Mouse (Mus musculus) MEL (cell line): ENCODE measurements at regions not wholly inside any gene's neighbourhood (a gene's known extent, or its start where the extent isn't known, plus 50 kb on each side); places are given as distances from the start of the nearest gene placed in this dataset.
A peak's percentile ranks its signal among the peaks of the same experiment; 100 is the strongest.
"Not testable (repeated sequence)": the region's sequence is repeated elsewhere in the genome, so short reads cannot be mapped to it uniquely, and the experiment has no call there.

Experiments used
- DNase-seq: peaks from one replicate; pipeline ENCODE4 v3.0.0; 2011; ENCODE audit warnings: low read depth, low spot score
- H3K27ac ChIP-seq: 2 replicates; pipeline ENCODE4 v1.5.1; 2012; ENCODE audit warnings: low read depth, mild to moderate bottlenecking, control low read depth, low read length, moderate library complexity; ENCODE audit not compliant: control insufficient read depth
- H3K27me3 ChIP-seq, 2 experiments: fragments of 150-350 bp in 1 of 2; sonication (generic) in 1 of 2; 2 replicates each; pipeline ENCODE4 v1.6.1; 2012; ENCODE audit warnings: low read length in 2 of 2, mild to moderate bottlenecking in 2 of 2, improper control_type of control experiment in 1 of 2, moderate library complexity in 1 of 2; ENCODE audit not compliant: insufficient read depth in 2 of 2, control insufficient read depth in 1 of 2
- H3K36me3 ChIP-seq, 2 experiments: 2 replicates each; pipeline ENCODE4 v1.6.1; 2012 to 2014; ENCODE audit warnings: low read length in 2 of 2, improper control_type of control experiment in 1 of 2, inconsistent platforms in 1 of 2, mild to moderate bottlenecking in 1 of 2; ENCODE audit not compliant: insufficient read depth in 2 of 2, control insufficient read depth in 1 of 2
- H3K4me1 ChIP-seq, 2 experiments: fragments of 150-350 bp in 1 of 2; sonication (generic) in 1 of 2; 2 replicates each; pipeline ENCODE4 v1.6.1; 2012; ENCODE audit warnings: low read length in 2 of 2, improper control_type of control experiment in 1 of 2, mild to moderate bottlenecking in 1 of 2; ENCODE audit not compliant: insufficient read depth in 2 of 2, control insufficient read depth in 1 of 2
- H3K4me3 ChIP-seq, 2 experiments: fragments of 150-350 bp in 1 of 2; sonication (generic) in 1 of 2; 2 replicates each; pipeline ENCODE4 v1.5.1; 2012; ENCODE audit warnings: low read depth in 2 of 2, low read length in 2 of 2, mild to moderate bottlenecking in 2 of 2, moderate library complexity in 2 of 2, control low read depth in 1 of 2, improper control_type of control experiment in 1 of 2; ENCODE audit not compliant: control insufficient read depth in 1 of 2, insufficient read depth in 1 of 2
- H3K79me2 ChIP-seq: 2 replicates; pipeline ENCODE4 v1.6.1; 2012; ENCODE audit warnings: mild to moderate bottlenecking, low read length, moderate library complexity; ENCODE audit not compliant: control insufficient read depth, poor library complexity, insufficient read depth
- H3K9ac ChIP-seq: 2 replicates; pipeline ENCODE4 v1.6.1; 2012; ENCODE audit warnings: low read depth, mild to moderate bottlenecking, control low read depth, low read length, moderate library complexity; ENCODE audit not compliant: control insufficient read depth, poor library complexity, severe bottlenecking
- H3K9me3 ChIP-seq: fragments of 150-350 bp; sonication (generic); replicated peaks from 2 replicates; pipeline ENCODE4 v1.6.1; 2012; ENCODE audit warnings: mild to moderate bottlenecking, low read length, improper control_type of control experiment, moderate library complexity; ENCODE audit not compliant: insufficient read depth
- CTCF ChIP-seq, 3 experiments: IDR thresholded peaks in 2 of 3; conservative IDR thresholded peaks in 1 of 3; 2 replicates each; pipeline ENCODE4 v1.5.1; 2011 to 2012; ENCODE audit warnings: low read length in 3 of 3, low read depth in 2 of 3, mild to moderate bottlenecking in 2 of 3, improper control_type of control experiment in 1 of 3, inconsistent platforms in 1 of 3, mixed read lengths in 1 of 3, moderate library complexity in 1 of 3; ENCODE audit not compliant: control insufficient read depth in 1 of 3, insufficient read depth in 1 of 3, poor library complexity in 1 of 3, severe bottlenecking in 1 of 3
- POLR2A ChIP-seq, 2 experiments: IDR thresholded peaks; 2 replicates each; pipeline ENCODE4 v1.6.1; 2011 to 2012; ENCODE audit warnings: low read length in 2 of 2, mild to moderate bottlenecking in 2 of 2, control low read depth in 1 of 2, improper control_type of control experiment in 1 of 2, low read depth in 1 of 2, moderate library complexity in 1 of 2; ENCODE audit not compliant: control insufficient read depth in 1 of 2, insufficient read depth in 1 of 2, poor library complexity in 1 of 2
- RAD21 ChIP-seq: IDR thresholded peaks from 2 replicates; pipeline ENCODE4 v1.6.1; 2011; ENCODE audit warnings: mild to moderate bottlenecking, low read depth, low read length, improper control_type of control experiment

DNA sequence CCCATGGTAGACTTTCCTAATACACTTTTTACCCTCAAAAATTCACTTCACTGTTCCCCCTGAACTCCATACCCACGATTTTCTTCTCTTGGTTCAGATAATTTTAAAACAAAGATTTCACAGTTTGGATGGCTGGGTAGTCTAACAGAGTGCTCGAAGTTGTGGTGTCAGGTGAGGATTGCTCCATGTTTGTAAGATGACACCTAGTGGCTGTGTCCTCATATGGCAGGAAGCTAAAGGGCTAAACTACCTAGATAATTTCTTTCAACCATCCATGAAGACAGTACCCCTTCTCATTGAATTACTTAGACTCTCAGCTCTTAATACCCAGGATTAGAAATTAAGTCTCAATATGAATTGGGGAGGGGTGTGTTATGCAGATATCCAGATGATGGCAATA is 708.9 kb upstream of the Cypt1 start:
- Histone ChIP-seq H3K4me3 (no peak overlapping the region), H3K36me3 (no peaks in the 10 kb centered on the region), H3K79me2 (no peaks in the 10 kb centered on the region), H3K4me1 (no peaks in the 10 kb centered on the region), H3K27me3 (no peaks in the 10 kb centered on the region), H3K27ac (no peak overlapping the region), H3K9ac (no peak overlapping the region), H3K9me3 (no peaks in the 10 kb centered on the region)
- peak; percentile 3 for DNase-seq
- TF ChIP-seq CTCF (IDR thresholded peaks at IDR 0.05 in 2 of 3, conservative IDR thresholded peaks at IDR 0.05 in 1 of 3; ENCODE audit: control insufficient read depth in 1 of 3, insufficient read depth in 1 of 3, low read depth in 2 of 3, low read length in 3 of 3, poor library complexity in 1 of 3, severe bottlenecking in 1 of 3) (peak in 1 of 3 experiments; percentile 13; a peak in 1 of 6 replicates), POLR2A (IDR thresholded peaks at IDR 0.05; ENCODE audit: control insufficient read depth in 1 of 2, insufficient read depth in 1 of 2, low read depth in 1 of 2, low read length in 2 of 2, poor library complexity in 1 of 2) (no peak), RAD21 (peak; percentile 19)

DNA sequence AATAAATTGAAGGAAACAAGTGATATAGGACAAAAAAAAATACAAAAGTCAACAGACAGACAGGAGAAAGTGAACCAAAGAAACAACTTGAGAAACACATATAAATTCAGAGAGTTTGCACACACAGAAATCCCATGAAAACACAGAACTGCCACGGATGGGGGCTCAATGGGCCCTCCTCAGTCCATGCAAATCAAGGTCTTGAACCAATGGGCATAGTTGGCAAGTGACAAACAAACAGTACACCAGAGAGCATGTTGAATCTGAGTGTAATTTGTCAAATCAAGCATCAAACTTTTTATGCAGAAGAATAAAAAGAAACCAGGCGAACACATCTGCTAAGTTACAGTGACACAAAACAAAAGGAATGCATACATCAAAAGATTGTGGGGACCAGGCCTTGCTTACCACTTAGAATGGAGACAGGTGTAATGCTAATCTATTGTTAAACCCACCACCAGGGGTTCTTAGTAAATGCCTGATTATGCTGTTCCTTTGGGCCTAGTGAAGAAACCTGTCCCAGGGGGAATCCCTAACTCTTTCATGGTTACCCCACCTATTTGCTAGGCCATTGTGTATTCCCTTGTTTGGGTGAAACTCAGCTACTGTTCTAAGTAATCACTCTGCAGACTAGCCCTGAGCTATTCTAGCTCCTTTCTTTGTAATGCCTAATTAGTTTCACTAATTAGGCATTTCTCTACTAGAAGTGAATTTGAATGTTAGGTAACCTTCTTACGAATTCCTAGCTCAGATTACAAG is 676.4 kb upstream of the Cypt1 start:
- not testable (repeated sequence) for H3K9ac ChIP-seq, H3K4me3 ChIP-seq, H3K27ac ChIP-seq, H3K79me2 ChIP-seq, H3K36me3 ChIP-seq, H3K4me1 ChIP-seq, H3K27me3 ChIP-seq, H3K9me3 ChIP-seq, DNase-seq
